Mouse (Mus musculus) embryonic facial prominence, embryonic 12.5 days (tissue): ENCODE measurements at regions not wholly inside any gene's neighbourhood (a gene's known extent, or its start where the extent isn't known, plus 50 kb on each side); places are given as distances from the start of the nearest gene placed in this dataset.

Source experiments
- ATAC-seq: fragments of 200-750 bp; cut with Nextera tagmentation; 2 replicates; pipeline ENCODE4 v1.8.0; 2017; ENCODE audit not compliant: insufficient number of reproducible peaks, insufficient read depth, low FRiP score, low TSS enrichment
- H3K27ac ChIP-seq: fragments of 300-500 bp; sonication (generic); 2 replicates; pipeline ENCODE4 v1.5.1; 2016; ENCODE audit warnings: mild to moderate bottlenecking
- H3K27me3 ChIP-seq: fragments of 300-500 bp; sonication (generic); 2 replicates; pipeline ENCODE4 v1.6.1; 2016; ENCODE audit warnings: mild to moderate bottlenecking, moderate library complexity
- H3K36me3 ChIP-seq: fragments of 300-500 bp; sonication (generic); 2 replicates; pipeline ENCODE4 v1.6.1; 2016; ENCODE audit warnings: mild to moderate bottlenecking
- H3K4me1 ChIP-seq: fragments of 300-500 bp; sonication (generic); 2 replicates; pipeline ENCODE4 v1.6.1; 2016
- H3K4me2 ChIP-seq: fragments of 300-500 bp; sonication (generic); replicated peaks from 2 replicates; pipeline ENCODE4 v1.6.1; 2016; ENCODE audit warnings: mild to moderate bottlenecking, moderate library complexity
- H3K4me3 ChIP-seq: fragments of 300-500 bp; sonication (generic); 2 replicates; pipeline ENCODE4 v1.5.1; 2016; ENCODE audit warnings: mild to moderate bottlenecking
- H3K9ac ChIP-seq: fragments of 300-500 bp; sonication (generic); 2 replicates; pipeline ENCODE4 v1.6.1; 2016; ENCODE audit warnings: mild to moderate bottlenecking, moderate library complexity
- H3K9me3 ChIP-seq: fragments of 300-500 bp; sonication (generic); 2 replicates; pipeline ENCODE4 v1.6.1; 2016; ENCODE audit warnings: mild to moderate bottlenecking, moderate library complexity
- WGBS: fragments of 180-500 bp; shearing (Covaris S2); methylation state at CpG from one replicate; pipeline ENCODE4 v1.1.7; 2016; 5-methylcytosine and 5-hydroxymethylcytosine counted together

- Histone ChIP-seq H3K4me3 (no peak overlapping the region), H3K27me3 (no peaks in the 10 kb centered on the region), H3K9ac (no peak overlapping the region), H3K4me2 (no peak overlapping the region), H3K4me1 (no peaks in the 10 kb centered on the region), H3K27ac (no peak overlapping the region), H3K36me3 (no peaks in the 10 kb centered on the region), H3K9me3 (no peaks in the 10 kb centered on the region)
- ATAC-seq: no peak
- WGBS: 74% methylated on average over 2 of the region's 2 CpGs
These were observed 224.3 kb upstream of the Pot1a start for GRCm38 (mm10) chr6:26033392-26033791.

- H3K9me3 ChIP-seq: no peaks in the 10 kb centered on the region
- no peak overlapping the region for H3K4me2 ChIP-seq
- 80% methylated on average over 6 of the region's 6 CpGs for WGBS
- no peak overlapping the region for H3K4me3 ChIP-seq
- no peak overlapping the region for H3K9ac ChIP-seq
- no peaks in the 10 kb centered on the region for H3K36me3 ChIP-seq
- H3K27ac ChIP-seq: no peak overlapping the region
- H3K4me1 ChIP-seq: no peaks in the 10 kb centered on the region
- ATAC-seq: 0 out of 2 replicates have a peak, but pooled peaks have one; percentile 35
- no peaks in the 10 kb centered on the region for H3K27me3 ChIP-seq
These were observed 206.3 kb upstream of the Pot1a start for GRCm38 (mm10) chr6:26015388-26015787.

DNA sequence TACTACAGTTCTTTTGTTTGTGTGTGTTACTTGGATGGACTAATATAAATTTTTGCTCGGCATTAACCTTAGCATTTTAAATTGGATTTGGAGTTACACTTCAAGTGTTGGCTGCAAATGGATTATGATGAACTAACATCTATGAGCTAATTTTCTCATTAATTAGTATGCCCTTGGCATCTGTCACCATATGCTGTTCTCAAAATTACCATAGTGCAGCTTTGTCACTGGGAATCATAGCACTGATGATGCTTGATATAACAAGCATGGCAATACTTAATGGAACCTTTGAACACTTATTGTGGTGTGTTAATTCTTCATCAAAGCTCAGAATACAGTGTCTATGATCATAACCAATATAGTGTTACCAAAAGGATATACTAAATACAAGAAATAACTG, 185.0 kb upstream of the Pot1a start:
- H3K4me2 ChIP-seq: no peak overlapping the region
- H3K4me1 ChIP-seq: no peaks in the 10 kb centered on the region
- H3K27me3 ChIP-seq: no peaks in the 10 kb centered on the region
- no peak overlapping the region for H3K4me3 ChIP-seq
- WGBS: 82% methylated on average over 1 of the region's 1 CpGs
- ATAC-seq: no peak
- no peak overlapping the region for H3K9ac ChIP-seq
- no peaks in the 10 kb centered on the region for H3K36me3 ChIP-seq
- no peaks in the 10 kb centered on the region for H3K9me3 ChIP-seq
- no peak overlapping the region for H3K27ac ChIP-seq

- no peak overlapping the region for H3K27ac ChIP-seq
- H3K4me3 ChIP-seq: no peak overlapping the region
- H3K9ac ChIP-seq: no peak overlapping the region
- no peak overlapping the region for H3K4me2 ChIP-seq
- WGBS: 70% methylated on average over 4 of the region's 4 CpGs
- no peaks in the 10 kb centered on the region for H3K27me3 ChIP-seq
- H3K4me1 ChIP-seq: no peaks in the 10 kb centered on the region
- no peaks in the 10 kb centered on the region for H3K36me3 ChIP-seq
- no peaks in the 10 kb centered on the region for H3K9me3 ChIP-seq
- ATAC-seq: no peak
These were observed 169.3 kb upstream of the Pot1a start for GRCm38 (mm10) chr6:25978171-25978847.

GRCm38 (mm10) chr6:25965452-25965851, 156.4 kb upstream of the Pot1a start:
- H3K4me3 ChIP-seq: no peak overlapping the region
- H3K9ac ChIP-seq: no peak overlapping the region
- H3K9me3 ChIP-seq: no peaks in the 10 kb centered on the region
- no peaks in the 10 kb centered on the region for H3K27me3 ChIP-seq
- H3K36me3 ChIP-seq: no peaks in the 10 kb centered on the region
- 78% methylated on average over 3 of the region's 3 CpGs for WGBS
- ATAC-seq: no peak
- H3K27ac ChIP-seq: no peak overlapping the region
- H3K4me1 ChIP-seq: no peaks in the 10 kb centered on the region
- no peak overlapping the region for H3K4me2 ChIP-seq

GRCm38 (mm10) chr6:25931148-25931553, 122.1 kb upstream of the Pot1a start:
- WGBS: 92% methylated on average over 10 of the region's 10 CpGs
- H3K9me3 ChIP-seq: no peaks in the 10 kb centered on the region
- H3K27me3 ChIP-seq: no peaks in the 10 kb centered on the region
- H3K4me3 ChIP-seq: no peak overlapping the region
- H3K36me3 ChIP-seq: no peaks in the 10 kb centered on the region
- H3K4me1 ChIP-seq: no peaks in the 10 kb centered on the region
- H3K27ac ChIP-seq: no peak overlapping the region
- ATAC-seq: no peak
- no peak overlapping the region for H3K9ac ChIP-seq
- no peak overlapping the region for H3K4me2 ChIP-seq

DNA sequence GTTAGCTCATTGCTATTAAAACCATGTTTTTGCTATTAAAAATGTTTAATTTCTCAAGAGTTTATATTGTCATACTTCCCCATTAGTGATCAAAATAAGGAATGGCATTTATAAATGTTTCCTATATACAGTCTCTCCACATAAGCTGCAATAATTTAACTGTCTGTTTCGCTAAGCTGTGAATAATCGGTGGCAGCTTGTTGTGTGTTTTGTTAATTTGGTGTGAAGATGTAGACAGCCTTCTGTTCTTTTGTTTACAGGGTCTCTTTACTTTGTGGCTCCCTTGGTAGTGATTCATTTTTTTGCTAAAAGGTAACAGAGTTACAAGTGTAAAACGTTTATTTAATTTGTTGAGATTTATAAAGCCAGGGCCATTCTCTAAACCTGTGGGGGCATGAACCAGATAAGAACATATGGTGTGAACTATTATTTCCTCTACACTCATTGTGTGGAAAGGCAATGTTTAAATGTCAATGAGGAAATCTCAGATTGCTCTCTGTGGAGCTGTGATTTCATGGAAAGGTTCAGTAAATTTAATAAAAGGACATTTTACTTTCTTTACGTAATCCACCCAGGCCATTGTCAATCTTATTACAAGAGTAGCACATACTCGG, 108.9 kb upstream of the Pot1a start:
- Histone ChIP-seq H3K4me2 (no peak overlapping the region), H3K27me3 (no peaks in the 10 kb centered on the region), H3K4me3 (no peak overlapping the region), H3K4me1 (no peaks in the 10 kb centered on the region), H3K9me3 (no peaks in the 10 kb centered on the region), H3K27ac (no peak overlapping the region), H3K9ac (no peak overlapping the region), H3K36me3 (no peaks in the 10 kb centered on the region)
- 62% methylated on average over 5 of the region's 5 CpGs for WGBS
- ATAC-seq: no peak

DNA sequence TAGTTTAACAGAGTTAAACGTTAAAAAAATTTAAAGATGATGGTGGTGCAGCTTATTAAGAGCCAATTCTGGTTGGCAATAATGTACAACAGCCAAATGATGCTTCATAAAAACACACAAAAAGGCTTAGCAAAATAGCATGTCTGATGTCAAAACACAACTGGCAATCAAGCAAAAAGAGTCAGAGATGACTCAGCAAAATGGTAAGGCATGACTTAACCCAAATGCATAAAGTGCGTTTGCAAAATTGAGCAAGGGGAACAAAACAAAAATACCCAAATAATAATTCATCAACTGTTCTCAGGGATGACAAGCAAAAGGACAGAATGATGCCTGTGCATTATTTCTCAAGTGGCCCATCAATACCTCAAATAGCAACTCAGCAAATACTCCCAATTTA, 105.1 kb upstream of the Pot1a start:
- no peak overlapping the region for H3K9ac ChIP-seq
- no peak overlapping the region for H3K4me3 ChIP-seq
- H3K27me3 ChIP-seq: no peaks in the 10 kb centered on the region
- no peaks in the 10 kb centered on the region for H3K4me1 ChIP-seq
- H3K9me3 ChIP-seq: no peaks in the 10 kb centered on the region
- no peak for ATAC-seq
- no peak overlapping the region for H3K27ac ChIP-seq
- WGBS: 83% methylated on average over 2 of the region's 2 CpGs
- no peak overlapping the region for H3K4me2 ChIP-seq
- no peaks in the 10 kb centered on the region for H3K36me3 ChIP-seq

DNA sequence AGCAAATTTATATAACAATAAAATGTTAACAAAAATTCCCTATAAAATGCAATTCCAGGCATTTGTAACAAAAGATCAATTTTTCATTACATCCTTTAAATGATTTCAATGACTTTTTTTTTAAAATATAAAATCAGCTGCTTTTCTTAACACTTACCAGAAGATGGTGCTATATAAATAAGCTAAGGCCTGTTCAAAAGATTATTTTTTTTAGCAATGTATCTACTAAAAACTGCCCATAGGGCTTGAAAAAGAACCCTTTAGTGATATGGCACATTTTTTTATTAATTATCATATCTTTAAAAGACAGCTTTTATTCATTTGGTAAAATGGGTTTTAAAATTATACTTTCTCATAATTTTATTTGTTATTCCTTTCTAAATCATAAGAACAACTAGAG, 90.9 kb upstream of the Pot1a start:
- Histone ChIP-seq H3K27ac (no peak overlapping the region), H3K4me3 (no peak overlapping the region), H3K9ac (no peak overlapping the region), H3K4me2 (no peak overlapping the region), H3K36me3 (no peaks in the 10 kb centered on the region), H3K4me1 (no peaks in the 10 kb centered on the region), H3K27me3 (no peaks in the 10 kb centered on the region), H3K9me3 (no peaks in the 10 kb centered on the region)
- no peak for ATAC-seq

GRCm38 (mm10) chr6:25894454-25895250, 85.6 kb upstream of the Pot1a start:
- no peak overlapping the region for H3K9ac ChIP-seq
- H3K4me3 ChIP-seq: no peak overlapping the region
- no peak overlapping the region for H3K27ac ChIP-seq
- WGBS: 64% methylated on average over 5 of the region's 5 CpGs
- H3K9me3 ChIP-seq: no peaks in the 10 kb centered on the region
- no peak for ATAC-seq
- H3K36me3 ChIP-seq: no peaks in the 10 kb centered on the region
- H3K4me2 ChIP-seq: no peak overlapping the region
- H3K4me1 ChIP-seq: no peaks in the 10 kb centered on the region
- H3K27me3 ChIP-seq: no peaks in the 10 kb centered on the region

DNA sequence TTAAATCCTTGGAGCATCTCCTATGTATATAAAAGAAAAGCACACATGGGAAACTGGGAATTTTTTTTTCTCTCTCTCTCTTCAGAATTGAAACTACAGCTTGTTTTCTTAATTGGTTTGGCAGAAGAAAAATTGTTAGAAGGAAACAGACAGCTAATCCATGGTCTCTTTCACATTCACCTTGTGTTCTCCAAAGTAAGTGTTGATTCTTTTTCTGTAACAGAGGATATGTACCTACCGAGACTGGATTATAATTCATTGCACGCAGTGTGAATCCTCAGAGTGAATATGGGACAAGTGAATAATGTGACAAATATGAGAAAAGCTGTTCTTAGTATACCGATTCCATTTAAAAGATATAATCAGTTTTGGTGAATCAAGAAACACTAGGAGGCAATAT, 58.9 kb upstream of the Pot1a start:
- Histone ChIP-seq H3K4me2 (no peak overlapping the region), H3K4me3 (no peak overlapping the region), H3K27ac (no peak overlapping the region), H3K9ac (no peak overlapping the region), H3K4me1 (no peaks in the 10 kb centered on the region), H3K27me3 (no peaks in the 10 kb centered on the region), H3K36me3 (no peaks in the 10 kb centered on the region), H3K9me3 (no peaks in the 10 kb centered on the region)
- ATAC-seq: no peak
- 94% methylated on average over 3 of the region's 3 CpGs for WGBS
